Mouse (Mus musculus) cerebellum, postnatal 4 days (tissue): ENCODE measurements at regions not wholly inside any gene's neighbourhood (a gene's known extent, or its start where the extent isn't known, plus 50 kb on each side); places are given as distances from the start of the nearest gene placed in this dataset.

Experiments used
- DNase-seq, 2 experiments: peaks; one replicate each; pipeline ENCODE4 v3.0.0; 2022; ENCODE audit warnings: low spot score in 2 of 2, mixed read lengths in 1 of 2

GRCm38 (mm10) chr3:21218936-21219335 is 852.0 kb upstream of the Agtr1b start:
- DNase-seq = no peak

DNA sequence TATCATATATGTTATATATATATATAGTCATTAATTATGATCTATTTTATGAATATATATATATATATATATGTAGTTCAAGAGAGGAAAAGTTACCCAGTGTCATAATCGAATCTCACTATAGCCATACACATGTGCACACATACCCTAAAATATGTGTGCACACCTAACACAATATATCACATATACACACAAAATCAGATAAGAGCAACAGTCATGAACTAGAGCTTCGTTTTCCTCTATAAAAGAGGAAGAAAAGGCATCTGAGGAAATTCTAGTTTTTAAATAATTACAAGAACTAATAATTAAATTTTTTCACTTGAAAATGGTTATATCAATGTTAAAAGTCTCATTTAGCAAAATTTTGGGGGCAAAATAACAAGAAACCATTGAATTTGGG is 835.3 kb upstream of the Tbl1xr1 start:
- DNase-seq = no peak

DNA sequence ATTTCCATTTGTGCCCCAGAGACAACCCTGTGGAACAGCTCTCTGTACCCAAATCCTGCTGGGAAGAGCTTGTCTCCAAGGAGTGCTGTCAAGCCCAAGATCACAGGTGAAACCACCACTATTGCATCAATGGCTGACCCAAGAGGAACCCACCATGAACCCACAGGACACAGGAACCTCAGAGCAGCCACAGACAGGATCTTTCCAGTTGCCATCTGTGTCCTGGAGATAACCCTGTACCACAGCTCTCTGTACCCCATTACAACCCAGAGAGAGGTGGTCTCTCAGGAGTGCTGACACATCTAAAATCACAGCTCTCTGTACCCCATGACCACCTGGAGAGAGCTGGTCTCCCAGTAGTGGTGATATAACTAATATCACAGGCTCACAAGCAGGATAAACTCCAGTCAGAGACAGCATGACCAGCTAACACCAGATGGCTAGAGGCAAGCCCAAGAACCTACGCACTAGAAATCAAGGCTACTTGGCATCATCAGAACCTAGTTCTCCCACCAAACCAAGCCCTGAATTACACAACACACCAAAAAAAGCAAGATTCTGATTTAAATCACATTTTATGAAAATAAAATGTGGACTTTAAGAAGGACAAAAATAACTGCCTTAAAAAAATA is 820.2 kb upstream of the Tbl1xr1 start:
- DNase-seq = no peak

DNA sequence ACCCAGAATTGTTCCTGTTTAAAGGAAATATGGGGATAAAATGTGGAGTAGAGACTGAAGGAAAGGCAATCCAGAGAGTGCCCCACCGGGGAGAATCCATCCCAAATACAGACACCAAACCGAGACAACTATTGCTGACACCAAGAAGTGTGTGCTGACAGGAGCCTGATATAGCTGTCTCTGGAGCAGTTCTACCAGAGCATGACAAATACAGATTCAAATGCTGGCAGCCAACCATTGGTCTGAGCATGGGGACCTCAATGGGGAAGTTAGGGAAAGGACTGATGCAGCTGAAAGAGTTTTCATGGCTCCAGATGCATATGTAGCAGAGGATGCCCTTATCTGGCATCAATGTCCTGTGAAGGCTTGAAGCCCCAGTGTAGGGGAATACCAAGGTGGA is 813.1 kb upstream of the Tbl1xr1 start:
- no peak for DNase-seq

GRCm38 (mm10) chr3:21265491-21265890 is 811.0 kb upstream of the Tbl1xr1 start:
- no peak for DNase-seq

DNA sequence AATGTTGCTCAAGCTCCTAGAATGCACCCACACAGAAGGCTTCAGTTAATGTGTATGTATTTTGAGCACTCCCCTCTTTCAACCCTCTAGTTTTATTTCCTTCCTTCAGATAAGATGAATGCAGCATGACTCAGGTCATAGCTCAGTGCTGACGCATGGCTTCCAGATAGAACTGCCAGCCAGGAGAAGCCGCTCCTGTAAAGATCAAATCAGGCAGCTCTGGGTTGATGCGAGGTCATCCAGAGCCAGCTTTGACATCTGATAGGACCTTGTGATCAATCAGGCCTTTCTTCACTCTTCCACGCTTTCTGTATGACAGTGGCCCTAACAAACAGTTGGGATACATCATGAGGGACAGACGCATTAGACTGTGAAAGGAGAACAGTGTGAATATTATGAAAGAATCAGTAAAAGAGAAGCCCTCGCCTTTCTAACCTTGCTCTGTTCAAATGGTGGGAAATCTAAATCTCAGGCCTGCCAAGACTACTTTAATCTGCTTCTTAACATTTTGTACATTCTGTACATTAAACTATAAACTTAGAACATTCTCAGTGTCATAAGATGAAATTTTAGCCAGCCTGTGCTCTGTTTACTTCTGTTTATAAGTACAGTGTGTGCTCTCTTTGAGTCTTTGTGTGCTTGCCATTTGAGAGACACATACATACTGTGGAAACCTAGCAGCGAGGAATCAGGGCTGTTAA is 807.9 kb upstream of the Tbl1xr1 start:
- no peak for DNase-seq

GRCm38 (mm10) chr3:21269130-21269440 is 807.4 kb upstream of the Tbl1xr1 start:
- DNase-seq = no peak

GRCm38 (mm10) chr3:21270788-21271187 is 805.7 kb upstream of the Tbl1xr1 start:
- DNase-seq = no peak

DNA sequence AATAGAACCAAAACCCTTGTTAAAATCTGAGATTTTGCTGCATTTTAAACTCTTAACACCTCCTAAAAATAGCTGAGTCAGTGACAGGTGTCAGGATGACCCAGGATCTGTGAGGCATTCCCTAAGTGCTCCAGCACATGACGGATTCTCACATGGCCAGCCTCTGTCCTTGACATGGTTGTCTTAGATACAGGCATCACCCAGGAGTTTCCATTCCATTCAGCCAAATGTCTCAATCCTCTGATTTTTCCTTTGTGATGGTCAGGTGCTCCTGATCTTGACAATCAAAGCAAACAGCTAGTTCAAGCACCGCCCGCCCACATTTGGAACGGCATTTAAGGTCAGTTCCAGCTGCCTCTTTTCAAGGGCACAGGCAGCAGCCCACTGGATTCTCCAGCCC is 804.2 kb upstream of the Tbl1xr1 start:
- DNase-seq = no peak

DNA sequence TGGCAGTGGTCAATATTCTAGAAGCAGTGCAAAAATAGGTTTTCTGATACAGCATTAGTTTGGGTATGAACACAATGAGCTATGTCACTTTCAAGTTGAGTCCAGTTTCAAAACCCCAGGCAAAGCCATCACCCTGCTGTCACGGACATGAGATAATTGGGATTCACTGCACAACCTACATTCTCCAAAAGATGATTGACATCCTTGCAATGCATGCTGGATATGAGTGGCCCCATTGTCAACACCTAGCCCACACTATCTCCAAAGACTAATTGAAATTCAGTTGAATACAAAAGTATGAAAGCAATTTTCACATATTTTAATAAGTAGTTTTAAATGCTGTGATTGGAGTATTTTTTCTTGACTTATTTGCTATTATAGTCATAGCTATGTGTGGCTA is 783.7 kb upstream of the Tbl1xr1 start:
- DNase-seq = no peak

DNA sequence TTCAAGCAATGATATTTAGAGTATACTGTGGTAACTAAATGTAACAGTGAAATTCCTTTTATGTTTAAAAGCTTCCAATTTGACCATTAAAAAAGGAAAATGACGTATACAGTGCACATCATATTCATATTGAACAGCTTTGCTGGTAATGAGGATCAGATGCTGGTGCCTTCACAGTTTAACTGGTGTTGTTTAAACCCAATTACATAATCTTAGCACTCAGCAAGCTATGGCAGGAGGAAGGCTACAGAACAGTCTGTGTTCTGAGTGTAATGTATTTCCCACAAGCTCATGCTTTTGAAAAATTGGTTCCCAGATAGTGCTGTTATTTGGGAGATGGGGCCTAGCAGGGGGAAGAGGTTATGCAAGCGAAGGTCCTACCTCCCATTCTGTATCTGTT is 783.1 kb upstream of the Tbl1xr1 start:
- DNase-seq = no peak

DNA sequence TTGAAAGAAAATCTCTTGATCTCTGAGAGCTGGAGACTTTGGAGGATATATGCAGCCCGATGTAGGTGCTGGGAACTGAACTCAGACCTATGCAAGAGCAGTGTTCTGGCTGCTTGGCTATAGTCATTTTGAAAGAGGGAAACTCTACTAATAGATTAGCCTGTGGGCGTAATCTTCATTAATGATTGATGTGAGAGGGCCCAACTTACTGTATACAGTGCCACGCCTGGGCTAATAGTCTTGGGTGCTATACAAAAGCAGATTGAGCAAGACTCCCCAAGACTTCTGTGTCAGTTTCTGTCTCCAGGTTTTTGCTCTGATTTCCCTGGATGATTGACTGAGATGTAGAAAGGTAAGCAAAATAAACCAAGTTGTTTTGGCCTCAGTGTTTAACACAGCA is 781.7 kb upstream of the Tbl1xr1 start:
- no peak for DNase-seq

GRCm38 (mm10) chr3:21296581-21297110 is 779.8 kb upstream of the Tbl1xr1 start:
- no peak for DNase-seq

DNA sequence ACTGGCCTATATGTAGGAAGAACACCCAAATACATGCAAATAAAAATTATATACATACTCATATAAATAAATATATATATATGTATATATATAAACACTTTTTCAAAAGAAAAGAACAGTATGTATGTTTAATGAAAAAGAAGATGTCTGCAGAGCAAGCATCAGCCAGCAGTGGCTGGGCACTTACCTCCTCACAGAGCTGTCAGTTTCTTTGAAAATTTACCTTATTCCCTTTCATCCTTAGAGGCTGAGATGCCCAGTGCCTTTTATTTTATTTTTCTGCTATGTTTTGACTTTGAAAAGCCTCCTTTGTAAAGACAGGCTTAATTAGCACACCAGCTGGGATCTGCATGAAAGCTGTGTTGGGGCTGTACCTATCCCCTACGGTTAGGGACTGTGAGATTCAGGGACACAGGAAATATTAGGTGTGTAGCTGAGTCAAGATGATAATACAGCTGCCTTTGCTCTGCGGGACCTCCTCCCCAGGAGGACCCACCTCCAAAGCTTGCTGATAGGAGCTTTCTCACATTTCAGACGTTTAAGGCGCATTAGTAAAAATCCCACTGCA is 751.0 kb upstream of the Tbl1xr1 start:
- no peak for DNase-seq

- DNase-seq = no peak
Measured at GRCm38 (mm10) chr3:21341916-21342315, 734.5 kb upstream of the Tbl1xr1 start.

GRCm38 (mm10) chr3:21343095-21343494 is 733.4 kb upstream of the Tbl1xr1 start:
- no peak for DNase-seq

DNA sequence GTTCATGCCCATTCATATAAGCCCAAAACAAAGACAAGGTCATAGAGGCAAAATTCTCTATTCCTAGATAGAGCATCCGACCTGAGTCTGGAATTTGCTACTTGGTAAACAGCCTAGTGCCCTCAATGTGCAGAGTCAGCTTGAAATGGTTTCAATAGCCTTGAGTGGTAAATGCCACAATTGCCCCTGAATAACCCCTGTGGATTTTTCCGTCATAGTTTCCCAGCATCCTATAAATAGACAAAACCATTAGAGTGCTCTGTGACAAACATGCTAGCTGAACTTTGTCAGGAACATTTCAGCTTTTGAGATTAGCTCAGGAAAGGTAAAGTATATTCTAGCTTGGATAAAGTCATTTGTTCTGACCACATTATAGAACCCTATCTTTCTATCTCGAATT is 727.0 kb upstream of the Tbl1xr1 start:
- no peak for DNase-seq

GRCm38 (mm10) chr3:21356150-21356549 is 720.3 kb upstream of the Tbl1xr1 start:
- no peak for DNase-seq

DNA sequence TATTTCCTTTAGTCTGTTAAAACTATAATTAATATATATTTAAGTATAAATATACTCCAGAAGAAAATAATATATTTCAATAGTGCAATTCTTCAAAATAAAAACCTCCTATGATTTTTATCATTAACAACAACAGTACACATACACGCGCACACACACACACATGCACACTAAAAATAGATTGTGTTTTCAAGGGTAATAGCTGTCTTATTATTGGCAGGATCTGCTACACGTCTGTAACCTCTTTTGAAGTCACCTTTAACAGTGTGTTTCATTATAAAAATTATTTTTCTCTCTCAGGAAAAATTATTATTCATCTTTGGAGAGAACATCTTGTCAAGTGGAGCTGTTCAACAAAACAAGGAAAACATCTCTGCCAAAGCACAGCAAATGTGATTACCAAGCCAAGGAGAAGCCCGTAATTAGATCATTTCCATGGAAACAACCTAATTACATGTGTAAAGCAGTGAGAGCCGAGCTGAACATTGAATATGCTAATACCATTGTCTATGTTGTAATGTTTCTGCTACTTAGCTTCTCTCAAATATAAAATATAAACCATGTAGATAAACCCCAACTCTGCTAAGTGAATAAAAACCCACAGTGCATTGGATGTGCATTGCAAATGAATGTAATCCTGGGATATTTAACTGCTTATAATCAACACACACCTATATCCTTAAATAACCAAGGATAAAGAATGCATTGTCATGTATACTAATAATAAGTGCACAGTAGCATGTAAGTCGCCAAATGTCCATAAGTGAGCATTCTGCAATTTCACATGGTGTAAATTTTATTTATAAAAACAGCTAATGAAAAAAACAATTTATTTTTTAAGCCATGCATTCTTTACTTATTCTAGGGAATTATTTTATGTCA is 719.4 kb upstream of the Tbl1xr1 start:
- DNase-seq = no peak

GRCm38 (mm10) chr3:21358068-21358467 is 718.4 kb upstream of the Tbl1xr1 start:
- DNase-seq = no peak

DNA sequence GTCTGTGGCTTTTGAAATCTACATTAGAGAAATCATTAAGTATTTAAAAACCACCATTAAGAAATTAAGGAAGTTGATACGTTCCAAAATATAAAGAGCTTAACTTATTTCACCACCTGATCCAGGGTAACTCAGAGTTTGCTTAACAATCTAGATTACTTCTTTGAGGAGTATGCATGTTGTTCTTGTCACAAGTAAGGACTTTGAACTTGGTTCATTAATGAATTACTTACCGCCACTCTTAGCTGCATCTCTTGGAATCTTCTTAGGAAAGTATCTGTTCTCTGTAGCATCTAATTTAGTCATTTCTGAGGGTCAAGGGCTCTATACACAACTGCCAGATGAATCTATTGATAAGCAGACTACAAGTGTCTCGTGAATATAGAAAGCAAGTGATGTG is 715.4 kb upstream of the Tbl1xr1 start:
- DNase-seq = no peak

DNA sequence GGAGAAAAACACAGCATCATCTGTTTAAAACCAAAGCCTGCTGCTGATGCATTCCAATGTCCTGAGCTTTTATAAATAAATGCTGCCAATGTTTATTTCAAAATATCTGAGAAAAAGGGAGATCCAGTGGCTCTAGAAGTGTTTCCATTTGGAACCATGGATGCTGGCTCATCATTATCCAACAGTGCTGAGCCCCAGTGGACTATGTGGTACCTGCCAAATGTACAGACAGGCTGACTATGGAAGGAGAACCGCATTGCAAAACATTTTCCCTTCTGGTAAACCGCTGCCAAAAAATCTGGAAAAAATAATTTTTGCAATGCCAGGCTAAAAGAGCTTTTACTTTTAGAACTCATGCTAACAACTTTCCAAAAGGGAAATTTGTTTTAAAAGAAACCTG is 696.6 kb upstream of the Tbl1xr1 start:
- DNase-seq = no peak
